Mouse (Mus musculus): ENCODE measurements around the gene Htr7. TPM values are rescaled to one million over a fixed set of nuclear protein-coding genes. Genes with fewer than 3 reads are reported as not detected.

Gene Htr7
- polyA plus RNA-seq, 1 experiment from 2014 or later, result not detected

Other genes with a start within 250 kb of the Htr7 start
- gene Rpp30, start 26.2 kb upstream of the Htr7 start, polyA plus RNA-seq (2014; fragmentation: Nextera tagmentation; extraction: Ambion mirVana), result 72.2 and 72.9 TPM in 2 replicates
- gene Ankrd1, start 62.6 kb upstream of the Htr7 start, polyA plus RNA-seq (2014; fragmentation: Nextera tagmentation; extraction: Ambion mirVana), result 0.26 TPM in 1 of 2 replicates, not detected in the other